Mouse (Mus musculus) embryonic facial prominence, embryonic 12.5 days (tissue): ENCODE measurements around the gene Alx3. TPM values are rescaled to one million over a fixed set of nuclear protein-coding genes. Genes with fewer than 3 reads are reported as not detected.

Experiments
- ATAC-seq: fragments of 200-750 bp; cut with Nextera tagmentation; 2 replicates; pipeline ENCODE4 v1.8.0; 2017; ENCODE audit not compliant: insufficient number of reproducible peaks, insufficient read depth, low FRiP score, low TSS enrichment
- H3K27ac ChIP-seq: fragments of 300-500 bp; sonication (generic); 2 replicates; pipeline ENCODE4 v1.5.1; 2016; ENCODE audit warnings: mild to moderate bottlenecking
- H3K27me3 ChIP-seq: fragments of 300-500 bp; sonication (generic); 2 replicates; pipeline ENCODE4 v1.6.1; 2016; ENCODE audit warnings: mild to moderate bottlenecking, moderate library complexity
- H3K36me3 ChIP-seq: fragments of 300-500 bp; sonication (generic); 2 replicates; pipeline ENCODE4 v1.6.1; 2016; ENCODE audit warnings: mild to moderate bottlenecking
- H3K4me1 ChIP-seq: fragments of 300-500 bp; sonication (generic); 2 replicates; pipeline ENCODE4 v1.6.1; 2016
- H3K4me2 ChIP-seq: fragments of 300-500 bp; sonication (generic); replicated peaks from 2 replicates; pipeline ENCODE4 v1.6.1; 2016; ENCODE audit warnings: mild to moderate bottlenecking, moderate library complexity
- H3K4me3 ChIP-seq: fragments of 300-500 bp; sonication (generic); 2 replicates; pipeline ENCODE4 v1.5.1; 2016; ENCODE audit warnings: mild to moderate bottlenecking
- H3K9ac ChIP-seq: fragments of 300-500 bp; sonication (generic); 2 replicates; pipeline ENCODE4 v1.6.1; 2016; ENCODE audit warnings: mild to moderate bottlenecking, moderate library complexity
- H3K9me3 ChIP-seq: fragments of 300-500 bp; sonication (generic); 2 replicates; pipeline ENCODE4 v1.6.1; 2016; ENCODE audit warnings: mild to moderate bottlenecking, moderate library complexity
- WGBS: fragments of 180-500 bp; shearing (Covaris S2); methylation state at CpG from one replicate; pipeline ENCODE4 v1.1.7; 2016; 5-methylcytosine and 5-hydroxymethylcytosine counted together
- polyA plus RNA-seq: library from polyadenylated mRNA; unstranded; fragments of >200 nt; fragmentation: Nextera tagmentation; extraction: Ambion mirVana; gene quantifications from 2 replicates; pipeline ENCODE4 v1.2.1, GENCODE M21; 2016

The Alx3 gene
- 28.7 and 40.5 TPM in 2 replicates for polyA plus RNA-seq

DNA sequence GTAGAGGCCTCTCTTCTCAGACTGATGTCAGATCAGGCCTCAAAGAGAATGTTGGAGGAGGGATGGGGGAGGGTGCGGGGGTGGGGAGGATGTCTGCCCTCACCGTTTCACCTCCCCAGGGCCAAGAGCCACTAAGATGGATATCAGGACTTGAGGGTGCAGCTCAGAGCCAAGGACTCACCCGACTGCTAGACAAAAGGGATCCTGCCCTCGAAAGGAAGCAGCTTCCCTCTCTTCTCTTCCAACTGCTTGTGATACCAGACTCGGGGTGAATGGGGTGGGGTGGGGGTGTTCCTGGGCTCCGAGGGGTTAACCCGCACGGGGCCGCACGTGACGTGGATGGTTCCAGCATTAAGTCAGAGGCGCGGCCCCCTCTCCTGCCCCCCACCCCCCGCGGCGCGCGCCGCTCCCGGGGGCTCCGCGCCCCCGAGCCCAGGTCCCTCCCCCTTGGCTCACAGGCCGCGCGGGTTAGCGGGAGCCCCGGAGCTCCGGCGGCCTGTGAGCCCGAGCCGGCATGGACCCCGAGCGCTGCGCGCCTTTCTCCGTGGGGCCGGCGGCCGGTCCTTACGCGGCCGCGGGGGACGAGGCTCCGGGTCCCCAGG is at the start of gene Alx3:
Alx3 (plus strand) TSS at position 370 of the 602 bp plus-strand sequence.
- H3K4me2 ChIP-seq, result peak within 1 kb of the TSS; percentile 77
- H3K4me3 ChIP-seq, result peak within 1 kb of the TSS; percentile 58
- peak within 1 kb of the TSS; percentile 84 for H3K9ac ChIP-seq
- peak within 1 kb of the TSS; percentile 90 for H3K27ac ChIP-seq
- H3K4me1 ChIP-seq, result peaks cover 14% of the 10 kb centered on the region; the same call in 1 of the 2 replicates
- H3K27me3 ChIP-seq, result peaks cover 58% of the 10 kb centered on the region
- under 1% methylated on average over 41 of the region's 46 CpGs for WGBS
- no peaks in the 10 kb centered on the region for H3K36me3 ChIP-seq
- no peaks in the 10 kb centered on the region for H3K9me3 ChIP-seq
- no peak for ATAC-seq

DNA sequence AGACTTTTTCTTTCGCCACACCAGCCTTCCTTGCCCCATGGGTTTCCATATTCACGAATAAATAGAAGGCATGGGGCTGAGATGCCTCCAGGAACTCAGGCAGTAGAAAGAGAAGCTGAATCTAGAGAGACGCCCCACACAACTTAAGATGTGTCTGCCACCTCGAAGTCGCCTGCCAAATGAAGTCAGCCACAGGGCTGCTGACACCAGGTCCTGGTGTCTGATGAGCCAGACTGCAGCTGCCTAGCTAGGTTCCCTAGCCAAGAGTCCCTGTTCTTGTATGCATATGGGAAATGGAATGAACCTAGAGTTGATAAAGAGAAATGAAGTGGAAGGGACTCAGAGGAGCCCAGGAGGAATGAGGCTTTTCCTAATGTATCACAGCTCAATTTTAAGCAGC is 49.6 kb upstream of the Alx3 start:
- Histone ChIP-seq H3K4me1 (peaks cover 5% of the 10 kb centered on the region; the same call in 1 of the 2 replicates), H3K27ac (no peak overlapping the region), H3K4me2 (no peak overlapping the region), H3K9me3 (no peaks in the 10 kb centered on the region), H3K36me3 (no peaks in the 10 kb centered on the region), H3K4me3 (no peak overlapping the region), H3K9ac (no peak overlapping the region), H3K27me3 (no peaks in the 10 kb centered on the region)
- no peak for ATAC-seq
- WGBS, result 81% methylated on average over 5 of the region's 5 CpGs

DNA sequence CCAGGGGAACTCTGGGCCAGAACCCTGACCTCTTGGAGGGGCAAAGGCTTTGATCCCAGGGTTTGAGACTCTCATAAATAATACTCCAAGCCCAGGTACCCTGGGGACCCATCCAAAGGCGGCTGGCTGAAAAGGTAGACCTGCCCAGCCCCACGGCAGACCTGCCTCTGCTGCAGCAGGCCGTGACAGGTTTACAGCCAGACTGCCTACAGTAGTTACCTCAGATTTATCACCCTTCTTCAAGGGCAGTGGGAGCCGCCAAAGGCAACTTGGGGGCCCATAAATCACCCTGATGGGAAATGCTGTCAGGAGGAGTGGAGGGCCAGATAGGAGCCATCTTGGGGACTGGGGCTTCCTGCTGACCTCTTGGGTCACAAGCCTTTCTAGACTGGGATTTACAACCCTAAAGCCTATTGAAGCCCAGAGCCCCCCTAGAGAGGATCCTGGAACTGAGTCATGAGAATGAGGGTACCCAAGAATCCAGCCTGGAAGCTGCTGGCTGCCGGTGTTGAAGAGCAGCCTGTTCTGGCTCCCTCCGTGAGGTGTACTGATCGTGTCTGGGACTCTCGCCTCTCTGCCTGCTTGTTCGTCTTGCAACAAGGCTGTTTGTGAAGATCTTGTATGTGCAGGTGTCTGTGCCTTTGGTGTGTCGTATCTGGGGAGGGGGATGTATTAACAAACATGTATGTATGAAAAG is 49.0 kb upstream of the Alx3 start:
- no peak overlapping the region for H3K4me2 ChIP-seq
- H3K4me3 ChIP-seq, result no peak overlapping the region
- no peaks in the 10 kb centered on the region for H3K9me3 ChIP-seq
- 77% methylated on average over 10 of the region's 10 CpGs for WGBS
- ATAC-seq, result no peak
- H3K9ac ChIP-seq, result no peak overlapping the region
- no peaks in the 10 kb centered on the region for H3K36me3 ChIP-seq
- peaks cover 5% of the 10 kb centered on the region; the same call in 1 of the 2 replicates for H3K4me1 ChIP-seq
- H3K27ac ChIP-seq, result no peak overlapping the region
- 0 out of 2 replicates have a peak, but pooled peaks cover 2% of the 10 kb centered on the region for H3K27me3 ChIP-seq

DNA sequence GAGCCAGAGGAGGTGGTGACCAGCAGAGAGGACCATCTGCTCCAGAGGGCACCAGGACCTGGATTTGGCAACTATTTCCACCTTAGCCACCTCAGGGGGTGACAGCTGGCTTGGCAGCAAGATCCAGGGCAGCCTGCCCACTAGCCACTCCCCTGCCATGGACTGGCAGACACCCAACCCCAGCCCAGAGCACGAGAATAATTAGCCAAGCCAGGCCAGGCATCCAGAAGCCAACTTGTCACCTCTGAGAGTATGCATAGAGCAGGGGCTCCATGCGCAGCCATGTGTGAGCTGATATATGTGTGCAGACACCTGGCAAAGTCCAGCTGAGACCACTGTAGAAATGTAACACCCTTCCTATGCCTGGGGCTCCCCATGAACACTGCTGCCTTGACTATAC is 47.9 kb upstream of the Alx3 start:
- WGBS, result 68% methylated on average over 2 of the region's 2 CpGs
- Histone ChIP-seq H3K4me1 (peaks cover 5% of the 10 kb centered on the region; the same call in 1 of the 2 replicates), H3K27ac (no peak overlapping the region), H3K9ac (no peak overlapping the region), H3K36me3 (no peaks in the 10 kb centered on the region), H3K9me3 (no peaks in the 10 kb centered on the region), H3K27me3 (0 out of 2 replicates have a peak, but pooled peaks cover 3% of the 10 kb centered on the region), H3K4me3 (no peak overlapping the region), H3K4me2 (no peak overlapping the region)
- ATAC-seq, result no peak

DNA sequence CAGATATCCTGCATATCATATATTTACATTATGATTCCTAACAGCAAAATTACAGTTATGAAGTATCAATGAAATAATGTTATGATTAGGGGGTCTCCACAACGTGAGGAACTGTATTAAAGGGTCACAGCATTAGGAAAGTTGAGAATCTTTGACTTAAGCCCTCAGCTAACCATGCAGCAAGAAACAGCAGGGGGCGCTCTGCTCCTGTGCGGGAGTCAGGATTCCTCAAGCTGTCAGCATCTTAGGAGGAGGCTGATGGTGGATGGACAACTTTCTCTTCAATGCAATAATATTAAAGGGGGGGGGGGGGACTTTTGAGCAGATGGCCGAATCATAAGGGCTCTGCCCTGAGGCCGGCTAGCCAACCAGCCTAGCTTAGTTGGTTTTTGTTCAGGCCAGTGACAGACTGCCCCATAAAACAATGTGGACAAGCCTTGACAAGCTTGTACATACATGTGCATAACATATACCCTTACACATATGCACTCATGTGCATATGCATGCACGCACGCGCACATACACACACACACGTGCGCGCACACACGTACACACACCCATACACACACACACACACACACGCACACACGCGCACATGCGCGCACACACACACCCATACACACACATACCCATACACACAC is 44.3 kb upstream of the Alx3 start:
- H3K4me3 ChIP-seq, result no peak overlapping the region
- no peak overlapping the region for H3K27ac ChIP-seq
- no peaks in the 10 kb centered on the region for H3K36me3 ChIP-seq
- H3K4me1 ChIP-seq, result peaks cover 5% of the 10 kb centered on the region; the same call in 1 of the 2 replicates
- ATAC-seq, result no peak
- H3K4me2 ChIP-seq, result no peak overlapping the region
- H3K9me3 ChIP-seq, result no peaks in the 10 kb centered on the region
- 0 out of 2 replicates have a peak, but pooled peaks cover 8% of the 10 kb centered on the region for H3K27me3 ChIP-seq
- no peak overlapping the region for H3K9ac ChIP-seq
- 73% methylated on average over 16 of the region's 17 CpGs for WGBS

DNA sequence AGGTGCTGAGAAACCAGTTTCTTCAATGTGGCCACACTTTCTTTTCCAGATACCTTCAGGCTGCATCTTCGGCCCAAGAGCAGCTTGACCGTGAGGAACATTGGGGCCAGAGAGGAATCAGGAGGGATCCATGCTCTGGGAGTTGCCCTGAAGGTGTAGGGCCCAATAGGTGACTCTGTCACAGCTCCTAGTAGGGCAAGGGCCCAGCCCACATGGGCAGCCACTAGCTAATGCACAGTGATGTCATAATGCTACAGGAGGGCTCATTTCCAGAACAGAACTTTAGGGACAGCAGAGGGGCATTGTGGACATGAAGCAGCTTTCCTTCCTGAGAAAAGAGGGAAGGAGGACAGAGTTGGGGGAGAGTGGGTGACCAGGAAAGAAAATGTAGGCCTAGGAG is 40.0 kb upstream of the Alx3 start, which contains the start of gene Ubl4b:
Ubl4b (minus strand) TSS at position 232 of the 400 bp plus-strand sequence.
- Histone ChIP-seq H3K27me3 (0 out of 2 replicates have a peak, but pooled peaks cover 8% of the 10 kb centered on the region), H3K27ac (no peak within 1 kb of the TSS), H3K36me3 (no peaks in the 10 kb centered on the region), H3K4me3 (no peak within 1 kb of the TSS), H3K9ac (no peak within 1 kb of the TSS), H3K4me2 (no peak within 1 kb of the TSS), H3K9me3 (no peaks in the 10 kb centered on the region), H3K4me1 (peaks cover 4% of the 10 kb centered on the region; the same call in 1 of the 2 replicates)
- 78% methylated on average over 2 of the region's 2 CpGs for WGBS
- no peak for ATAC-seq

DNA sequence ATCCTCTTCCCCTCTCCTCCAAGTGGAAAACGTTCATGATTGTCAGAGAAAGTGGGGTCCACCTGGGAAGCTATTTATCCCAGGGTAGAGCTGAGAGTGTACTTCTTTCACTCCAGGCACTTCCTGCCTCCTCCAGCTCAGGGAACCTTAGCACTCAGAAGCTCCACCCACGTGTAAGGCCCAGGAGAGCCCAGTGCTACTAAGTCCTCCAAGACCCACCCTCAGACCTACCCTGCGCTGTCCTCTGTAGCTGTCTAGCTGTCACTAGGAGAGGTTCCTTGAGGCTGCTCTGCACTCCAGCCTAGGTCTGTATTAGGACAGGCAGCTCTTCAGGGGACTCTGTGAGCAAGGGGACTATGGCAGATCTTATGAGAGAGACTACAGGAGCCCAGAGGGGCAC is 36.1 kb upstream of the Alx3 start:
- Histone ChIP-seq H3K36me3 (no peaks in the 10 kb centered on the region), H3K4me1 (peaks cover 4% of the 10 kb centered on the region; the same call in 1 of the 2 replicates), H3K27me3 (0 out of 2 replicates have a peak, but pooled peaks cover 5% of the 10 kb centered on the region), H3K27ac (no peak overlapping the region), H3K9ac (no peak overlapping the region), H3K4me2 (no peak overlapping the region), H3K9me3 (no peaks in the 10 kb centered on the region), H3K4me3 (no peak overlapping the region)
- WGBS, result 30% methylated on average over 3 of the region's 3 CpGs
- no peak for ATAC-seq

DNA sequence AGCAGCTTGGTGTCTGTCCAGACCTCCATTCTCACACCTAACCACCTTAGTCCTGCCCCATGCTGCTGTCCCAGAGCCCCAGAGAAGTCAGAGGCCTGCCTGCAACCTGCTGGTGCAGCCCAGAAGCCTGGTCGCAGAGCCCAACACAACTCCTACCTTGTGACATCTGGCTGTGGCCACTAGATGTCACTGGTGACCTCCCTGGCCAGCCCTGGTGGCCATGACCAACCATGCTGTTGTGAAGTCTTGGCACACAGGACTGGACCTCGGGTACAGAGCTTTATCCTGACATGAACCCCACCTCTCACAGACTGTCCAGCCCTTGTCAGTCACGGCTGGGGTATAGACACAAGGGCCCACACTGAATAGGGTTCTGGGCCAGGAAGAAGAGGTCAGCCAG is 35.6 kb upstream of the Alx3 start:
- no peak overlapping the region for H3K4me2 ChIP-seq

DNA sequence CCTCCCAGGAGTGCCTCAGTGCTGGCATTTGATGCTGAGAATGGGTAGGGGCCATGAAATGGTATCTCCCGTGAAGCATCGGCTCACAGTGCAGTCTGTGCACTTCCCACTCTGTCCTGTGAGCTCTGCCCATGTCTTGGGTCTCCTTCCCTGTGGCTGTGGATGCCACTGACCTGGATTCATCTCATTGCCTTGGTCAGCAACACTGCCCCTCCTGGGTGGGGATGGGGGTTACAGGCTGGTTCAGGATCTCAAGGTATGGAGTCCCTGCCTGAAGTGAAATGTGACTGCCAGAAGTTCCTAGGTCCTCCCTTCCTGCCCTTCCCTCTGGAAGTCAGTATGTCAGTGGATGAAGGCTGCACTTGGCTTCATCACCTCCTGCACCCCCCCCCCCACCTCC is 32.7 kb upstream of the Alx3 start:
- no peak for ATAC-seq
- Histone ChIP-seq H3K27me3 (no peaks in the 10 kb centered on the region), H3K9me3 (no peaks in the 10 kb centered on the region), H3K4me1 (peaks cover 18% of the 10 kb centered on the region), H3K4me3 (no peak overlapping the region), H3K4me2 (no peak overlapping the region), H3K27ac (no peak overlapping the region), H3K36me3 (no peaks in the 10 kb centered on the region), H3K9ac (no peak overlapping the region)
- WGBS, result 82% methylated on average over 2 of the region's 2 CpGs

More for the DNA sequence above, 35.6 kb upstream of the Alx3 start:
- WGBS, result 12% methylated on average over 3 of the region's 3 CpGs
- Histone ChIP-seq H3K9me3 (no peaks in the 10 kb centered on the region), H3K9ac (no peak overlapping the region), H3K27me3 (0 out of 2 replicates have a peak, but pooled peaks cover 5% of the 10 kb centered on the region), H3K4me3 (no peak overlapping the region), H3K4me1 (peaks cover 7% of the 10 kb centered on the region; the same call in 1 of the 2 replicates), H3K27ac (no peak overlapping the region), H3K36me3 (no peaks in the 10 kb centered on the region)
- ATAC-seq, result peak; percentile 22; the same call in 1 of the 2 replicates

DNA sequence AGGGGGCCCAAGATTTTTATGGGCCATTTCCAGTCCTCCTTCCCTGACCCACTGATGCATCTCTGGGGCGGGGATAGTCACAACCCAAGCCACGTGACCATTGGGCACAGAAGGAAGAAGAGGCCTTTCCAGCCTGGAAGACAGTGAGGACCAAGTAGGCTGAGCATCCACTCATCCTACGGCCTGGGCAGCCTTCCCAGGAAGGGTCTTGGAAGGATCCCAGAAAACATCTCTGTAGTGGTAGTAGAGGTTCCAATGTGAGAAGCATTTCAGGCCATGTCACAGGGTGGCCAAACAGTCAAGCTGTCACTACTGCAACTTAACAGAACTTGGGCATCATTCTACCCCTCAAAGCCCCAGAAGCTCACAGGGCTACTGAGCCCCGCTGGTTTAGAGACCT is 32.2 kb upstream of the Alx3 start:
- WGBS, result 79% methylated on average over 4 of the region's 4 CpGs
- H3K36me3 ChIP-seq, result no peaks in the 10 kb centered on the region
- no peaks in the 10 kb centered on the region for H3K9me3 ChIP-seq
- H3K27me3 ChIP-seq, result no peaks in the 10 kb centered on the region
- H3K4me1 ChIP-seq, result peaks cover 18% of the 10 kb centered on the region
- no peak overlapping the region for H3K4me2 ChIP-seq
- no peak overlapping the region for H3K9ac ChIP-seq
- no peak overlapping the region for H3K4me3 ChIP-seq
- no peak overlapping the region for H3K27ac ChIP-seq
- no peak for ATAC-seq

DNA sequence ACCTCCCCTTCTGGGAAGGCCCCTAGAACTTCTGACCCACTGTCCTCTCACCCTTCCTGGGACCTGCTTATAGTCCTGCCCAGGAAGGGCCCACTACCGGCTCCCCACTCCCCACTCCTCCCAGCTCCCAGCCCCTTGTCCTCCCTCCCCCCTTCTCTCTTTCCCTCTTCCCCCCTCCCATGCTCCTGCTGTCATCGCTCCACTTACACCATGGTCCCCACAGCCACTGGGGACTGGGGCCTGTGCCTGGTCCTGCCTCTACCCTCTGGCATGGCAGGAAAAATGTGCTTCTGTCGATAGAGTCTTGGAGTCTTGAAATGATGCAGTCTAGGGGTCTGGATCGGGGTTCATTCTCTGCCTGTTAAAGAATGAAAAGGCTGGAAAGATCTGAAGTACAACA is 31.0 kb upstream of the Alx3 start:
- Histone ChIP-seq H3K27me3 (no peaks in the 10 kb centered on the region), H3K9me3 (no peaks in the 10 kb centered on the region), H3K4me3 (no peak overlapping the region), H3K36me3 (no peaks in the 10 kb centered on the region), H3K9ac (no peak overlapping the region), H3K4me1 (peaks cover 18% of the 10 kb centered on the region), H3K27ac (0 out of 2 replicates have a peak overlapping the region, but pooled peaks have one; percentile 58), H3K4me2 (no peak overlapping the region)
- no peak for ATAC-seq
- WGBS, result 21% methylated on average over 4 of the region's 4 CpGs
